Mouse (Mus musculus) layer of hippocampus, postnatal 36 days (tissue): ENCODE measurements around the gene Rnf214. TPM values are rescaled to one million over a fixed set of nuclear protein-coding genes. Genes with fewer than 3 reads are reported as not detected.
A peak's percentile ranks its signal among the peaks of the same experiment; 100 is the strongest.
"Not testable (repeated sequence)": the region's sequence is repeated elsewhere in the genome, so short reads cannot be mapped to it uniquely, and the experiment has no call there.

Experiments
- DNase-seq, 2 experiments: peaks; one replicate each; pipeline ENCODE4 v3.0.0; 2022
- total RNA-seq, 2 experiments: library from RNA; stranded (reverse); gene quantifications; 2 replicates each; pipeline ENCODE4 v1.2.3; 2021

The Rnf214 gene
- total RNA-seq, 2 experiments from 2014 or later = 68.2 to 76.1 TPM

DNA sequence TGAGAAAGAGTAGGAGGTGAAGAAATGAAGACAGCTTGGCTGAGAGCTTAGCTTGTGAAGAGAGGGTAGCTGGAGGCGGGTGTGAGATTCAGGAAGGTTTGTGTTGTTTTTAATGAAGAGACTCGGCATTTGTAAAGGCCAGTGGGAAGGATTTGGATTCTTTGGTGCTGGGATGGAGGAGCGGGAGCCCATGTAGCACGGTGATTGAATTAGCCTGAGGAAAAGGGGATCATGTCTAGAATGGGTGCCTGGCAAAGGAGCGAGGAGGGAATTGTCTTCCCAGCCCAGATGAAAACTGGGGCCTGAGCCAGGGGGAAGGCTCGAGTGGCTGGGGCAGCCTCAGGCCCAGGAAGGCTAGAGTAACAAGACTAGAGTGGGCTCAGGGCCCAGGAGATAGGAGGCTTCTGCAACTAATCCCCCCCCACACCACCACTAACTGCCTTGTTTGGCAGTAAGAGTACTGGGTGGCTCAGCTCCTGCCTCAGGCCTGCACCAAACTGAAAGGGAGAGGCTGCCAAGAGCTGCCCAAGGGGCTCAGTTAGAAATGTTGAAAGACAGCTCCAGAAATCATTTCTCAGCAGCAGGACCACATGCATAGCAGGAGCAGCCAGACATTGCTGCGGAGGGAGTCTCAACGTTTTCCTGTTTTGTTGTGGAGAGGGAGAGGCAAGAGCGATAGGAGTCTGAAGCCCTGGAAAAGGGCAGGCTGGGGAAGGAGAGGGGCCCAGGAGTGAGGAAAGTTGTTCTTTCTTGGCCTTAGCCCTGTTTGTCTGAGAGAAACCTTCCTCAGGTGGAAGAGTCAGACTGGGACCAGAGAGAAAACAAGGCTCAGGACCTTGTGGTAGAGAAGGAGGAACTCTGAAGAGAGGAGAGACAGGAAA is 56.9 kb downstream of the Rnf214 start:
- no peak for DNase-seq

DNA sequence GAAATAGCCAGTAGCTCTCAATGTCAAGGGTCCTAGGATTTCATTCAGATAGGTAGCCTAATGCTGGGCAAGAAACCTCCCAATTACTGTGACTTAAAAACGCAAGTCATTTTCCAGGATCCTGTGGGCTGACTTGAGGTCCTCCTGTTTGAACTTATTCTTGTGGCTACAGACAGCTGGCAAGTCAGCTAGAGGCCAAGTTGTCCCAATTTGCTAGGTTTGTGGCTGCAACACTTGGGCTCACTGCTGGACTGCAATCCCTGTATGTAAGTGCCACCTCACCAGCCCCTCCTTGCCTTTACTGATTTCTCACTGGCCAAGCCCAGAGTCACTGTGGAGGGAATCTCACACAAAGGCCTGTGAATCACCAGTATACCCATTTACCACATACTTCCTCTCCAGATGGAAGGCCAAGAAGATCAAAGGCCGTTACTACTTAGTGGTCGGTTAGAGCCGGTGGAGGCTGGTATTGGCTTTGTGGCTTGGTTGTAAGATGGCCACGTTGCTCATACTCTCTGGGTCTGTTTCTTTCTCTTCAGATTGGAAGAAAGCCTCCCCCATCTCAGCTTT is 59.7 kb downstream of the Rnf214 start:
- DNase-seq = no peak

DNA sequence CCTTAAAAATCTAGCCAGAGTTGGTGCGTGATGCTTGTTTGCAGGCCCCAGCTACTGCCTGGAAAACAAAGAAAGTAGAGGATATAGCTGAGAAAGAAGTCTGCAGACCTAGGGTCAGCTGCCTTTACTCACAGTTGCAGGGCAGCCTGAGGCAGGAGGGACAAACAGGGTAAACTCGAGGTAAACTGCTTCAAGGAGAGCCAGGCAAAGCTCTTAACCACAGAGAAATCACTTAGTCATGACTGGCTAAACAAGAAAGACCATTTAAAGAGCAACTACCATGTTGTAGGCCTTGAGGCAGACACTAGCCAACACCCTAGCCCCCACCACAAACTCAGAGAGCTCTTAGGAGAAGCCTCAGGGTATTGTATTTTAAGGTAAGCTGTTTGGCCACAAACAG is 60.5 kb downstream of the Rnf214 start:
- not testable (repeated sequence) for DNase-seq

DNA sequence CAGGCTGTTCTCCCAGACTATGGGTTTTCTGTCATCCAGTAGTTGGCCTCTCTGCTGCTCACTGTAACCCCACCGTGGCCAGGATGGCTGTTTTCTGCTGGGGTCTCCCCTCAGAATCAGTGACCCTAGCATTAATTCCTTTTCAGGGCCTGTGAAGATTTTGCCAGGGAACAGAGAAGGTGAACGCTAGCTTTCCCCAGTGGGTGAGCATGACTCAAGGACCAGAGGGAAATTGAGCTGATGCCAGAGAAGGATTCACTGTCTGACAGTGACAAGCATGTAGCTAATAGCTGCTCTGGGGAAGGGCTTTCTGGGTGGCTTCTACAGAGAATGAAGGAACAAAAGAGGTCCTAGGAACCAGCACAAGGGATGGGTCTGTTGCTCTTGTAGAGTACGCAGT is 61.2 kb downstream of the Rnf214 start:
- no peak for DNase-seq

DNA sequence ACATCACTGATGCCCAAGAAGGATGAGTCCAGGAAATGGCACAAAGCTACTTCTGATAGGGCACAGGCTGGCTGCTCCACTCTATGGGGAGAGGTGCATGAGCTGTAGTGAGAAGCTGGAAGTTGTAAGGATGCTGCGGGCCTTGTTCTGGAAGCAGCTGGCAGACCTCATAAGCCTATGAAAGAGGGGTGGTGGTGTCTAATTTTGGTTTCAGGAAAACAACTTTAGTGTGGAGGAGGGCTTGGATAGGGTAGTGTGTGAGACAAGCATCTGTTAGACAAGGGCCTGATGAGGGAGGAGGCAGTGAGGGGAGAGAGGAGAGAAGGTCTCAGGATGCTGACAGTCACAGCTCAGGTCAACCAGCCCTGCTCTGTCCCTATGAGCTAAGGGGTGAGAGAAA is 62.9 kb downstream of the Rnf214 start:
- DNase-seq = no peak

DNA sequence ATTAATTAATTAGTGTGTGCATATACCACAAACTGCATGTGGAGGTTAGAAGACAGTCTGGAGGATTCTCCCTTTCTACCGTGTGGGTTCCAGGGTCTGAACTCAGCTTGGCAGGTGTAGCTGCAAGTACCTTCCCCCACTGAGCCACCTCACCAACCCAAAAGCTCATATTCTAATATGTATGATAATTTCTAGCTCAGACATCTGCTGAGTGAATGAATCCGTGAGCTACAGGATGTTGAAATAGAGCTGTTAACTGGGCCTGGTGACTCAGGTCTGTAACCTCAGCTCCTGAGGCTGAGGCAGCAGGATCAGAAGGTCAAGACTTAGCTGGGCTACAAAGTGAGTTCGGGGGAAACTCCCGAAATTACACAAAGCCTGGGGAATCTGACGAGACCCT is 63.7 kb downstream of the Rnf214 start:
- DNase-seq = no peak

DNA sequence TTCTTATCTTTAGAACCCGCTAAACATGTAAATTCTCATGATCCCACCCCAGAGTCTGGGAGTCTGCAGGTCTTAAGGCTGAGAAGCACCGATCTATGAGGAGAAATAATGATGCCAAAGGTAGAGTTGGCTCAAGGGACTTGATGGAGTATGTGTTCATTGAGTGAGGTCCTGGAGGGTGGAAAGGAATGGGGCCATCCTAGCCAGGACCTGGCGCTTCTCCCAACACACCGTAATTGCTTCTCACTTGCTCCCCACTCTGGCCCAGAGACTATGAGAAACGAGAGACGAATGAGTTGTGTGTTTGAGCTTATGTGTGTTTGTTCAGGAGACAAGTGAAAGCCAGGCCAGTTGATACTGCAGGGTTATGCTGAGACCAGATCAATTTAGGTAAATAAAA is 65.3 kb downstream of the Rnf214 start:
- DNase-seq = no peak

DNA sequence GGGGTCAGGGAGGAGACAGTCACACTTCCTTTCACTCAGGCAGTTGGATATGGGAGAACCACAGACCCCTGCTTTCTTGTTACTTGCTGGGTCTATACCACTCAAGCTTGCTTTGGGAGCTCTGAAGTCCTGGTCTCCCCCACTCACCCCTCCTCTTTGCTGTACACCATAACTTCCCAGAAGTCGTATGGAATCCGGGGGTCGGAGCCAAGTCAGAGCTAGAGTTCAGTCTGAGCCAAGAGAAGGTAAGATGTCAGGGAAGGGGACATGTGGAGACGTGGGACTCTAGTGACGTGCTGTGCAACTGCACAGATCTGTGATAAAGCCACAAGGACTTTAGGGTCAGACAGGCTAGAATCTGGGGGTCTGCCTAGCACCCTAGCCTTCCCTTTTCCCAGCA is 66.4 kb downstream of the Rnf214 start:
- no peak for DNase-seq

DNA sequence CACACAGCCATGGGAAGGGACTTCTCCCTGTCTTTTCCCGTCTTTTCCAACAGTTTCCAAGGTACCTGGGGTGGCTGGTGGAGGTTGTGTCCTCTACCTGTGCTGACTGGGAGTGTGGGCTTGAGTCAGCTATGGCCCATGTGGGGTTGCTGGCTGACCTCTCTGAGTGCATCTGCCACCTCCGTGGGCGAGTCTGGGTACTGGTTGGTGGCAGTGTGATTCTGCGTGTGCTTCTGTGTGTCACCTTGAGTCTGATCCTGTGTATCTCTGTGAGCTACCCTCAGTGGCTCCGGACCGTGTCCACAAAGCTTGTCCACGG is 66.8 kb downstream of the Rnf214 start:
- no peak for DNase-seq

DNA sequence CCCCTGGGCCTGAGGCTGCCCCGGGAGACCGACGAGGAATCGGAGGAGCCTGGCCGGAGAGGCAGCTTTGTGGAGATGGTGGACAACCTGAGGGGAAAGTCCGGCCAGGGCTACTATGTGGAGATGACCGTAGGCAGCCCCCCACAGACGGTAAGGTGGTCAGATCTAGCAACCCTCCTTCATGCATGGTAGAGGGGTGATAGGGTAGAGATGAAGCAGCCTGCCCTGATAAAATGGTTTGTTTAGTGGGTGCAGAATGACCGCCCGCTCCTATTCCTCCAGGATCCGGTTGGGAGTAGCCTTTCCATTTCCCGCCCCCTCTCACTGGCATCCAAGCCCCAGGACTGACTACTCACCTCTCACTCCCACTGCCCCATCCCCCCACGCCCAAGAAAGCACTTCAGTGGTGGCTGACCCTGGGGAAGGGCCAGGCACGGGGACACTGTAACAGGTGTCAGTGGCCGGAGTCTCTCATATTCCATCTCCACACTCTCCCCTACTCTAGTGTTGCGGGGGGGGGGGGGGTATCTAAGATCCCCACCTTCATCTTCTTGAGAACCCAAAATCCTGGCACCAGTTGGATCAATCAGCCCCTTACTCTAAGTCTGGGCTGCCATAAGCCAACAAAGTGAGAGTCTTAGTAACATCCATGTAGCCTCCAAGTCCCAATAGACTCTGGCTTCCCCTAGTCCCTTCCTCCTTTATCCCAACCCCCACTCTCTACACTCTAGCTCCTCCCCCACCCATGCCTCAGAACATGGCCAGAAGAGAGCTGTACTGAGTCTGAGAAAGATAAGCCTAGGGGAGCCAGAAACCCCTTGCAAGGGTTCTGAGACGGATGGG is 67.4 kb downstream of the Rnf214 start:
- DNase-seq = no peak

DNA sequence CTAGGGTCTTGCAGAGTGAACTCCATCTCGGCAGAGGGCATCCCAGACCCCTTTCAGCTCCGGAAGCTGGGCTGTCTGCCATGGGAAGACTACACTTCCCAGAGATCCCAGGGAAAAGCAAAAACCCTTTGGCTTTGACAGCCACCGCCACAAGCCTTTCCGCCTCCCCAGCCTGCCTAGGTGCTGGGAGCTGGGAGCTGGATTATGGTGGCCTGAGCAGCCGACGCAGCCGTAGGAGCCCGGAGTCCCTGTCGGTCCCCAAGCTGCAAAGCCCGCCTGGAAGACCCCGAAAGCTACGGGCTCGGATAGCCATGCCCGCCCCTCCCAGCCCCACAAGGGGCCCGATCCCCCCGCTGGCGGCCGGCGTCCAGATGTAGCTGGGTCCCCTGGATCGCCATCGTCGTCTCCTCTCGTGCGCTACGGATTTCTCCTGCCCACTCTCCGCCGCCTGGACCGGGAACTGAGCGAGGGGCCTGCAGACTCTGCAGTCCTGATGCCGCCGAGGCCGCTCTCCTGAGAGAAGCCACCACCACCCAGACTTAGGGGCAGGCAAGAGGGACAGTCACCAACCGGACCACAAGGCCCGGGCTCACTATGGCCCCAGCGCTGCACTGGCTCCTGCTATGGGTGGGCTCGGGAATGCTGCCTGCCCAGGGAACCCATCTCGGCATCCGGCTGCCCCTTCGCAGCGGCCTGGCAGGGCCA is 68.1 kb downstream of the Rnf214 start, which contains the start of gene Bace1:
Gene Bace1, plus strand, starts transcription at position 147 of the 705 bp plus-strand sequence.
- DNase-seq = peak; percentile 86 to 87

DNA sequence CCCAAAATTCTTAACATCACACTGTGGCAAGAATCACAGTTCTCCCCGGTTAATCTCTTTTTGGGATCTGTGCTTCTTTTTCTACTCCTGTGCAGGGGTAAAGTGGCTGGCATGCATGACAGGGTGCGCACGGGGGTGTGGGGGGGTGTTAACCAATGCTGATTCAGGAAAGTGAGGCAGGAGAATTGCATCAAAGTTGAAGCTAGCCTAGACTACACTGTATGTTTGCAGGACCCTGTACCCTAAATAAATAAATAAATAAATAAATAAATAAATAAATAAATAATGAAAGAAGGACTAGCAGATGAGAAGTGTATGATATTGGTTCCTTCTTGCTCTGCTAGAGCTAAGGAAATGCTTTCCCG is 68.7 kb downstream of the Rnf214 start:
- no peak for DNase-seq

DNA sequence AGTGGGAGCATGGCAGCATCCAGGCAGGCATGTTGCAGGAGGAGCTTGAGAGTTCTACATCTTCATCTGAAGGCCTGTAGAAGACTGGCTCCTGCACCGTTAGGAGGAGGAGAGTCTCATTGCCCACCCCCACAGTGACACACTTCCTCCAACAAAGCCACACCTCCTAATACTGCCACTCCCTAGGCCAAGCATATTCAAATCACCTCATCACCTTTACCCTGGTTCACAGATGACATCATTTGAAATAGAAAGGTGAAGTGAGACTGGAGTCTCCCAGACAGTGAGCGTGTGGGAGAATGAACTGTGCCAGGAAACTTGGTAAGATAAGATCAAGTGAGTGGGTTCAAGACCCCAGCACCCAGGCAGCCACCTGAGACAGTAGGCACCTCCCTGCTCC is 73.2 kb downstream of the Rnf214 start:
- DNase-seq = no peak

DNA sequence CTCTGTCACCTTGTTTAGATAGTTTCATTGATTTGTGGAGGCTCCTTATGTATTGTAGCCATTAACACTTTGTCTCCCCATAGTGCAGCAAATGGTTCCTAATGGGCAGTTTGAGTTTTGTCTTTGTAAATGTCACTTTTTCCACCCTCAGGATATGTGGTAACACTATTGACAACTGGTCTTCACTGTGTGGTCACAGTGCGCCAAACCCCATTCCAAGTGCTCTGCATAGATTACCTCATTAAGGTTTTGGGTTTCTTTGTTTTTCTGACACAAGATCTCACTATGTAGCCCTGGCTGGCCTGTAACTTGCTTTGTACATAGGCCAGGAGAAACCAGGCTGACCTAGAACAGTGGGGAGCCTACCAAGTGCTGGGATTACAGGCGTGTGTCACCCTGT is 73.8 kb downstream of the Rnf214 start:
- no peak for DNase-seq

DNA sequence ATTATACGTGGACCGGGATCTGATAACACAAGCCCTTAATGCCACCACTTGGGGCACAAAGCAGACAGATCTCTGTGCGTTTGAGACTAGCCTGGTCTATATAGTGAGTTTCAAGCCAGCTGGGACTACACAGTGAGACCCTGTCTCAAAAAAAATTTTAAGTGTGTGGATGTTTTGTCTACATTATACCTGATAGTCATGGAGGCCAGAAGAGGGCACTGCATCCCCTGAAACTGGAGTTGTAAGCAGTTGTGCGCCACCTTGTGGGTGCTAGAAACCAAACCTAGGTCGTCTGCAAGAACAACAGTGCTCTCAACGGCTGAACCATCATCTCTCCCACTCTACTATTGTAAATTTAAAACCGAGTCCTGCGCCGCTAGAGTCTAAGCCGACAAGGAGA is 77.6 kb downstream of the Rnf214 start:
- peak; percentile 53 to 62 for DNase-seq

DNA sequence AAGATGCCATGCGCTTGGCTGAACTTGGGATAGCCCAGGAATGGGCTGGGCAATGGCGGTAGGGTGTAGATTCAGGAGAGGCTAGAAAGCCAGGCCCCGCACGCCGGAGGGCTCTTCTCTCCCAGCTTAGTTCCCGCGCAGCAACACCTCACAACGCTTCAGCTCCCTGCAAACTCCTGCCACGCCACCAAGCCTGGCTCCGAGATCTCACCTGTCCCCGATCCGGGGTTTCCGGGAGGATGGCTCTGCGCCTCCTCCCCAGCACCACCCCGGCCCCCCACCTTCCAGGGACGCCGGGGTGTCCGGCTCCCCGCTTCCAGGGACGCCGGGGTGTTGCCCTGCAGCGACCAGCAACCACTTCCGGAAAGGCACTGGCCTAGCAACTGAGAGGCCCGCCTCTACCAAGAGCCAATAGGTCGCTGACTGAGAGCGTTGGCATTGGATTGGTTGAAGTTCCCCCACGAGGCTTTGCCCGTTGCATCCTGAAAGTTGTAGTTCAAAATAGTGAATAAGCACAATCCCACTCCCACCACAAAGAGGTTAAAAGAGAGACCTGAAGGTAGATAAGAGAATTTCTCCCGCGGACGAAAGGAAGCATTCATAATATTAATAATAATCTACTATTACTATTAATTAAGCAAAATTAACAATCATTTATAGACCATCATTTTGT is 78.3 kb downstream of the Rnf214 start, which contains the start of gene Cep164:
Gene Cep164, minus strand, starts transcription at position 401 of the 673 bp plus-strand sequence.
- peak; percentile 84 to 87 for DNase-seq

DNA sequence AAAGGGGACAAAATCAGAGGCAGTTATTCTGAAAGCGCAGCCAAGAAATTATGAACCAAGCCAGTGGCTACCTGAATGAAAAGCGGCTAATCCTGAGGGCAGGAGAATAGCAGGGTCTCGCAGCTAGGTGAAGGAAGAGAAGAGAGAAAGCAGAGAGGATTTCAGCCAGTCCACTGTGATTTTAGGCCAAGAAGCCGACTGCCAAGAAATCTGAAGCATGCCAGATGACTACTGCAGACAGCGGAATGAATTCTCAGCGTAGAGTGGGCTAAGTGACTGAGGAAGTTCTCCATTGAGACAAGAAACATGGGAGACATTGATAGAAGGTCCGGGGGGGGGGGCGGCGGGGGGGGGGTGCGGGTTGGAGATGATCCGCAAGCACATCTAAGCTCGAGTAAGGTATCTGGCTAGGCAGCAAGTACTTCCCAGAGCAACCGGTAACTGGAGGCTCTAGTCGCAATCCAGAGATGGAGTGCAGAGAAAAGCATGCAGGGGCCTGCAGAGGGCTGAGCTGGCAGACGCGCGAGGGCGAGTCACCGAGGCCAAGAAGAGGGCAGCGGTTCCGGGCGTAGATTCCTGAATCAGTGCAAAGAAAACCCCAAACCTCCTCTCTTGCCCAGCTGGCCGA is 78.9 kb downstream of the Rnf214 start:
- no peak for DNase-seq

DNA sequence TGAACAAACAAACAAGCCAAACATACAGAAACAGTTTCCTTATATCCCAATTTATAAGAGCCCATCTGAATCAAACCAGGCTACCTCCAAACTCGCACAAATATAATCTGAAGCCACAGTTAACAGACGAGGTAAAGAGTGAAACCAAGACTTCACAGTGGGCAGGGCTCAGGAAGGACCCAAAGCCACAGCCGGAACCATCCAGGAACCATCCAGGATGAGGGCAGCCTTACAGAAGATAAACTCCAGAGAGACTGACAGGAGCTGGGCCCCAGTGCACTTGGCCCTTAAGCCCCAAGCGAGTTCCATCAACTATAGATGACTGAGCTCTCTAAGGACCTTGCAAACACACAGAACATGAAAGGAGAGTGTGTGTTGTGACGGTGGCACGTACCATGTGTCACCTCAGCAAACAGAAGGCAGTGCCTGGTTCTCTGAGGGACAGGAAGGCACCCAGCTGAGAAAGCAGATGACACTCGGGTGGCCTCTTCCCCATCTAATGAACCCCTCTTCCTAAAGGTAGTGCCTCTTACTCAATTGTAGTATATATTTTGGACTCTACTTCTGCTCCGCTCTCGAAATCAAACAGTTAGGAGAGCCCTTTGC is 88.2 kb downstream of the Rnf214 start:
- no peak for DNase-seq

DNA sequence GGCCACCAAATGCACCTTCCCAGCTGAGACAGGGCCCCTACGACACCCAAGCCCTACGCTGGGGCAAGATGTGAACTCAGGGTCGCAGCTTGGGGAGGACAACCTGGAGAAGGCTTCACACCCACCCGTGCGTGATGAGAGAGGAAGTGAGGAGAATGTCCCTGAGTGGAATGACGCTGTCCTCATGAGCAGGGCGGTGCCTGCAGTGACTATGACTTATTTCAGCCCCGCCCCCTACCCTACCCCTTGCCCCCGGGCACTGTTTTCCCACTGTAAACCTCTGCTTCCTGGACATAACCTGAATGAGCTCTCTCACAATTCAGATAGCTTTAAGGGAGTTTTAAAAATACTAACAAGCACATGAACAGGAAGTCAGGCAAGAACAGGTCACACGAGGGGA is 91.2 kb downstream of the Rnf214 start:
- no peak for DNase-seq

DNA sequence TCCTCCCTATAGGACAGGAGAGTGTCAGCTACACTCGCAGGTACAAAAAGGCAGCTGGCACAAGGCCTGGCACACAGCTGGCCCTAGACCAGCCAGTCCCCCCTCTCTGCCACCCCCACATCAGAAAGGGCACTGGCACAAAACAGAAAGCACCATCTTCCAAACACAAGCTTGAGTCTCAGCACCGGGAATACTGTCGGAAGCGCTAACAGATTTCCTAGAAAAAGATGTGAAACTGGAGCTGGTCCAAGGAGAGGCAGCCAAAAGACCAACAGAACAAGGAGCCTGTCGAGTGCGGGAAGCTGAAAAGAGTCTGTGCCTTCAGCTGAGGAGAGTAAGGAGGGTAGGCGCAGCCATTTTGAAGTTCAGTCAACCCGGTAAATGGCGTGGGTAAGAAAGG is 91.6 kb downstream of the Rnf214 start:
- DNase-seq = peak in 1 of 2 experiments; percentile 38
